Mouse (Mus musculus) heart, embryonic 10.5 days (tissue): ENCODE results near the gene Cyp4f18. TPM values are rescaled to one million over a fixed set of nuclear protein-coding genes. Genes with fewer than 3 reads are reported as not detected.
"Not testable (repeated sequence)": the region's sequence is repeated elsewhere in the genome, so short reads cannot be mapped to it uniquely, and the experiment has no call there.

ENCODE experiments used
- DNase-seq: peaks from one replicate; pipeline ENCODE4 v3.0.0-alpha.2; 2017; ENCODE audit warnings: low spot score
- H3K27ac ChIP-seq: fragments of 300-500 bp; sonication (generic); 2 replicates; pipeline ENCODE4 v1.5.1; 2016; ENCODE audit warnings: mild to moderate bottlenecking
- H3K27me3 ChIP-seq: fragments of 300-500 bp; sonication (generic); 2 replicates; pipeline ENCODE4 v1.6.1; 2016; ENCODE audit warnings: mild to moderate bottlenecking; ENCODE audit not compliant: poor library complexity, insufficient read depth, severe bottlenecking
- H3K36me3 ChIP-seq: fragments of 300-500 bp; sonication (generic); 2 replicates; pipeline ENCODE4 v1.6.1; 2016; ENCODE audit warnings: mild to moderate bottlenecking, moderate library complexity
- H3K4me1 ChIP-seq: fragments of 300-500 bp; sonication (generic); 2 replicates; pipeline ENCODE4 v1.6.1; 2016; ENCODE audit warnings: mild to moderate bottlenecking
- H3K4me3 ChIP-seq: fragments of 300-500 bp; sonication (generic); 2 replicates; pipeline ENCODE4 v1.5.1; 2016; ENCODE audit warnings: mild to moderate bottlenecking, moderate library complexity
- H3K9me3 ChIP-seq: fragments of 300-500 bp; sonication (generic); 2 replicates; pipeline ENCODE4 v1.6.1; 2016; ENCODE audit warnings: mild to moderate bottlenecking, moderate library complexity
- WGBS: fragments of 180-500 bp; shearing (Covaris S2); methylation state at CpG from one replicate; pipeline ENCODE4 v1.1.7; 2016; 5-methylcytosine and 5-hydroxymethylcytosine counted together
- polyA plus RNA-seq: library from polyadenylated mRNA; unstranded; fragments of >200 nt; fragmentation: Nextera tagmentation; extraction: Ambion mirVana; gene quantifications from 2 replicates; pipeline ENCODE4 v1.2.1, GENCODE M21; 2016

Cyp4f18 gene
- not detected in 2 replicates for polyA plus RNA-seq

DNA sequence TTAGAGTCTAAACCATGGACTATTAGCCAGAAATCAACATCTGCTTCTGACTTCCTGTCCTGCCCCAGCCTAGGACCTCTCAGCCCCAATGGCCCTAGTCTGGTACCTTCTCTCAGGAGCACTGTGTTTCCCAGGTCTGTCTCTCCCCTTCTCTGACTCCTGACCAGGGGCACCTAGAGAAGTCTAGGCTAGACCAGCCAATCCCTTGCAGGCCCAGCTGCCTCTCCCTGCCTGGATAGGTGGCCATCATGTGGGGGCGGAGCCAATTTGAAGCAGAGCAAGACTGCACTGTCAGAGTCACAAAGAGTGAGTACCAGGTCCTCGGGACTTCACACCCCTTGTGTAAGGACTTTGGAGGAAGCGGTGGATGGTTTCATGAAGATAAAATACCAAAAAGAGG lies at the start of gene Cyp4f18:
Cyp4f18 (minus strand) TSS at position 154 of the 400 bp plus-strand sequence.
- DNase-seq: no peak
- Histone ChIP-seq H3K4me1 (no peaks in the 10 kb centered on the region), H3K27ac (no peak within 1 kb of the TSS), H3K4me3 (no peak within 1 kb of the TSS), H3K27me3 (no peaks in the 10 kb centered on the region), H3K36me3 (no peaks in the 10 kb centered on the region), H3K9me3 (no peaks in the 10 kb centered on the region)
- WGBS: 63% methylated on average over 3 of the region's 3 CpGs

DNA sequence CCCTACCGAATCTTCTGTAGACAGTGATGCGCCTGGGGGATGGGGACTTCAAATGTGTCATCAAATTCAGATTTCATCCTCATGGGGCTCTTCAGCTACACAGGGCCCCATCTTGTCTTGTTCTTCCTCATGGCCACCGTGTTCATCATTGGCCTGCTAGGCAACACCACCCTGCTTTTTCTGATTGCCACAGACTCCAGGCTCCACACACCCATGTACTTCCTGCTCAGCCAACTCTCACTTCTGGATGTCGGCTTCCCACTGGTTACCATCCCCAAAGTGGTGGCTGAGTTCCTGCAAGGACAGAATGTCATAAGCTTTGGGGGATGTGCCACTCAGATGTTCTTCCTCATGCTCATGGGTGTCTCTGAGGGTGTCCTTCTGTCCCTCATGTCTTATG lies 48.2 kb upstream of the Cyp4f18 start:
- not testable (repeated sequence) for H3K36me3 ChIP-seq, DNase-seq, H3K27me3 ChIP-seq, H3K9me3 ChIP-seq, H3K27ac ChIP-seq, H3K4me1 ChIP-seq, H3K4me3 ChIP-seq
- WGBS: 85% methylated on average over 3 of the region's 4 CpGs

DNA sequence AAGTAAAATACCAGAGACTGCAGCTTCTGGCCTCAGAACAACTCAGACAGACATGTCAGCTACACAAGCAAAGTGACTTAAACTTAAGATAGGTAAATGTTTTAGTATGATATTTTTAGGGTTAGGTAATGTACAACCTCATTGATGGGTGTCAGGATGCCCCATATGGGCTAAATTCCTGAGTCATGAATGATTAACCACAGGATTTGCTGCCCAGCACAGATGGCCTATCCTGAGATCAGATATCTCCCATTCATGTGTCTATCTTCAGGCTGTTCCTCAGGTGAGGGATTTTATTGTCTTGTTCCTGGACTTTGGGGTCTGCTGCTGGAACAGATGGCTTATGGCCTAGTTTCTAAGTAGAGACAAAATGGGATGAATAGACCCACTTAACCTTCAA lies 45.2 kb upstream of the Cyp4f18 start:
- not testable (repeated sequence) for H3K4me1 ChIP-seq, H3K27ac ChIP-seq

DNA sequence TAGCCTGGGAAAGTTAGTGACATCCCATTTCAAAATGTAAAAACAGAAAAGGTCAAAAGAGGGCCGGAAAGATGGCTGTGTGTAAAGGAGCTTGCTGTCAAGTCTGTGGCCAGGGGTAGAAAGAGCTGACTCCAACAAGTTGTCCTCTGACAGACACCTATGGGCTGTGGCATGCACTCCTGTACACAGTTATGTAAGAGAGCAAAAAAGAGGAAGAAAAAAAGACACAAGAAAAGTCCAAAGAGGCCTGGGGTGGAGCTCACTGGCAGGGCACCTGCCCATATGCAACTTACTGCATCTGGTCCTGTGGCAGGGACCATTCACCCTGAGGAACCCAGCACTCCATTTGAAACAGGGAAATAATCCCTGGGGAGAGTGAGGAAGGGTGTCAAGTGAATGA lies 33.1 kb upstream of the Cyp4f18 start:
- no peak for DNase-seq
- Histone ChIP-seq H3K27me3 (no peaks in the 10 kb centered on the region), H3K4me1 (no peaks in the 10 kb centered on the region), H3K27ac (no peak overlapping the region), H3K4me3 (no peak overlapping the region), H3K36me3 (no peaks in the 10 kb centered on the region), H3K9me3 (no peaks in the 10 kb centered on the region)
- WGBS: 74% methylated on average over 1 of the region's 1 CpGs

More for the DNA sequence above, 45.2 kb upstream of the Cyp4f18 start:
- not testable (repeated sequence) for H3K9me3 ChIP-seq, DNase-seq, H3K27me3 ChIP-seq, H3K4me3 ChIP-seq, H3K36me3 ChIP-seq

DNA sequence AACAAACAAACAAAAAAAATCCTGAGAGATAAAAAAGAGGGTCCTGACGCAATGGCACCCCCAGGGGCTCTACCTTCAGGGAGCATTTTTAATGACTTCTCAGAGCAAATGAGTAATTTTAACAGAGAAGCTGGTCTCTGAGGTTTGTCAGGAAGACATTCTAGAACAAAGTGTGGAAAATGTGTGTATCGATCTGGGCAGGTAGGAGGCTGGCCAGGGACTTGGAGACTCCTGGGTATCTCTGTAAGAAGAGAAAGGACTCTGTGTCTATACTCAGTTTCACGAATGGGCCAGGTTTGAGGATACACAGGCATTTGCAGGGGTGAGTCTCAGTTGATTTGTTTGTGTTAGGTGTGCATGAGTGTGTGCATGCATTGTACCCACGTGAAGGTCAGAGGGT lies 31.5 kb upstream of the Cyp4f18 start, which contains the start of gene Olfr372:
Olfr372 (plus strand) TSS at position 301 of the 400 bp plus-strand sequence.
- H3K27me3 ChIP-seq, H3K4me1 ChIP-seq, H3K9me3 ChIP-seq, H3K36me3 ChIP-seq, H3K4me3 ChIP-seq, H3K27ac ChIP-seq, DNase-seq: not testable (repeated sequence)
- WGBS: 73% methylated on average over 4 of the region's 4 CpGs

DNA sequence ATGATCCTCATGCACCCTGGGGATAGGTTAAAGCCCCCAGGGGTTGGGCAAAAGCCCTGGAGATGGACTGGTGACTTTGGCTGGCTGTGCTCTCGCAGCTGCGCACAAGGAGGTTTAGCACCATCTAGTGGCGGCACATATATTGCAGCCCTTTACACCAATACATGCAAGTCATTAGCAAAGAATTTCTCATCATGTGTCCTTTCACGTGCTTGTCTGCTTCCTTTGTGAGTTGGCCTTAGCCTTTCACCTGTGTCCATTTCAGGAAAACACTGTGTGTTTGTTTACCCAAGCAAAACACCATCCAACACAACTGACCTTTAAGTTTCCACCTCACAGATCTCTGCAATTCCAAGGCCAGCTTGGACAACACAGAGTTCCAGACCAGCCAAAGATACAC lies 23.5 kb upstream of the Cyp4f18 start:
- H3K27ac ChIP-seq, H3K36me3 ChIP-seq, DNase-seq, H3K4me1 ChIP-seq, H3K9me3 ChIP-seq, H3K27me3 ChIP-seq, H3K4me3 ChIP-seq: not testable (repeated sequence)
- 49% methylated on average over 4 of the region's 4 CpGs for WGBS

DNA sequence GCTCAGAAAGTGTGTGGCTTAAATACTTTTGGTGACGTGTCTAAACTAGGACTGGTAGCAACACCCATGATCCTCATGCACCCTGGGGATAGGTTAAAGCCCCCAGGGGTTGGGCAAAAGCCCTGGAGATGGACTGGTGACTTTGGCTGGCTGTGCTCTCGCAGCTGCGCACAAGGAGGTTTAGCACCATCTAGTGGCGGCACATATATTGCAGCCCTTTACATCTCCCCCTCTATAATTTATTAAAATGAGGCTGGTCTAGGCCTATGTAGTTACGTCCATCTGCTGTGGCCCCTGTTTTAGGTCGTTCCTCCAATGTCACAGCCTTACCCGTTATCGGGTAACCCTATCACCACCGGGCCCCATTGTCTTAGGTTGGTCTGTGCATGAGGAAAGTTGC lies 15.5 kb upstream of the Cyp4f18 start:
- H3K9me3 ChIP-seq, H3K36me3 ChIP-seq, H3K4me3 ChIP-seq, DNase-seq, H3K27me3 ChIP-seq, H3K4me1 ChIP-seq, H3K27ac ChIP-seq: not testable (repeated sequence)
- WGBS: 7% methylated on average over 5 of the region's 9 CpGs

DNA sequence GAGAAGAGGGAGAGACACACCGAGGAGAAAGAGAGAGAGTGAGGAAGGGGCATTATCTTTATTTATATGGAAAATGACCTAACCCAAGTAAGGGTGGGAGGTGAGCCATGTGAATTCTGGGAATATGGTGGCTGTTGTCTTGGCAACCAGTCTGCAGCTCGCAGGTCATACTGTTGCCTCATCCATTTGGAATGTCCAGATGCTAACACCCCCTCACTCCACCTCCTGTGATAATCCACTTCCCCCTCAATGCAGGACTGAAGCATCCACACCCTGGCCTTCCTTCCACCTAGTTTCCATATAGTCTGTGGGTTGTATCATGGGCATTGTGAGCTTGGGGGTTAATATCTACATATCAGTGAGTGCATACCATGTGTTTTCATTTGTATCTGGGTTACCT lies 10.4 kb upstream of the Cyp4f18 start:
- Histone ChIP-seq H3K36me3 (no peaks in the 10 kb centered on the region), H3K4me1 (no peaks in the 10 kb centered on the region), H3K27me3 (no peaks in the 10 kb centered on the region), H3K27ac (no peak overlapping the region), H3K9me3 (no peaks in the 10 kb centered on the region), H3K4me3 (no peak overlapping the region)
- DNase-seq: no peak
- WGBS: 31% methylated on average over 2 of the region's 2 CpGs

DNA sequence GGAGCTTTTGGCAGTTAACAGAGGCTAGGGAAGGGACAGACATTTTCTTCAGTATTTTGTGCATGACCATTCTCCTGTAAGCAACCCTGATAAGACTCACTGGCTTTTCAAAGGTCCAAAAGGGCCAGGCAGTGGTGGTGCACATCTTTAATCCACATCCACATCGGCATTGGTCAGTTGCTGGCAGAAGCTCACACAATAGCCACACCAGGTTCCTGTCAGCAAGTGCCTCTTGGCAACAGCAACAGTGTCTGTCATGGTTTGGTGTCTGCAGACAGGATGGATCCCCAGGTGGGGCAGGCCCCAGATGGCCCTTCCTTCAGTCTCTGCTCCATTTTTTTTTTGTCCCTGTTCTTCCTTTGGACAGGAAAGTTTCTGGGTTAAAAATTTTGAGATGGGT lies 9.6 kb upstream of the Cyp4f18 start:
- H3K36me3 ChIP-seq, H3K27ac ChIP-seq, DNase-seq, H3K9me3 ChIP-seq, H3K4me1 ChIP-seq, H3K27me3 ChIP-seq, H3K4me3 ChIP-seq: not testable (repeated sequence)
- 78% methylated on average over 1 of the region's 1 CpGs for WGBS

DNA sequence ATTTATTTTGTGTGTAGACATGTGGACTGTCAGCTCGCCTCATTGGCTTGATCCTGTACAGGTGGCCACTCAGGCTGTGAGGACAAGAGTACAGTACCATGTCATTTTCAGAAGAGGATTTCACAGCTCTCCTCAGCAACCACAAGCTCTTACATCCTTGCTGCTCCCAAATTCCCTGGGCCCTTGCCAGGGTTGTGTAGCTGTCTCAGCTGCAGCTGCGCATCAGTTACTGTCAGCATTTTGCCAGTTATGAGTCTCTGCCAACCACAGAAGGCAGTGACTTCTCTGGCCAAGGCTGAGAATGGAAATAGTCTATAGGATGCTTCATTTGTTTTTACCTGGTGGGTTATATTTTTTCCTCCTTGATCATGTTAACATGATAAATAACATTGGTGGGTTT lies 8.7 kb upstream of the Cyp4f18 start:
- H3K4me1 ChIP-seq: no peaks in the 10 kb centered on the region
- H3K9me3 ChIP-seq: no peaks in the 10 kb centered on the region
- H3K27me3 ChIP-seq: no peaks in the 10 kb centered on the region
- no peak overlapping the region for H3K27ac ChIP-seq
- H3K36me3 ChIP-seq: no peaks in the 10 kb centered on the region
- WGBS: 62% methylated on average over 2 of the region's 2 CpGs
- H3K4me3 ChIP-seq: no peak overlapping the region
- no peak for DNase-seq

DNA sequence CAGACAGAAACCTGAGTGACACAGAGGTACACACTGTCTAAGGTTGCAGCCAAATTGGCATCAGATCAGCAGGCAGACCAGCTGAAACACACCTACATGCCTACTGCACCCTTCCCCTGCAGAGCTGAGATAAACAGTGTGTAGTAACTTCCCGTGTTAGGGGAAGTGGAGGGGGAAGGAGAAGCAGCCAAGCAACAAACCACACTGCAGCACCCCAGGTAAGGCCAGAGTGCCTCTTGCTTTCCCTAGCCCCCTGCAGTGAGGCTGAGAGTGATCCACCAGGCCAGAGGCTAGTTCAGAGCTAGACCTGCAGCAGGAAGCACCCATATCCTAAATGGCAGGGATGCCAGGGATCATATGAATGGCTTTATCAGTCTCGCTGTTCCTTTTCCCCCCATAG lies 7.9 kb upstream of the Cyp4f18 start:
- not testable (repeated sequence) for H3K4me3 ChIP-seq, H3K9me3 ChIP-seq, H3K36me3 ChIP-seq, H3K27me3 ChIP-seq, DNase-seq, H3K27ac ChIP-seq, H3K4me1 ChIP-seq
- 64% methylated on average over 2 of the region's 2 CpGs for WGBS

DNA sequence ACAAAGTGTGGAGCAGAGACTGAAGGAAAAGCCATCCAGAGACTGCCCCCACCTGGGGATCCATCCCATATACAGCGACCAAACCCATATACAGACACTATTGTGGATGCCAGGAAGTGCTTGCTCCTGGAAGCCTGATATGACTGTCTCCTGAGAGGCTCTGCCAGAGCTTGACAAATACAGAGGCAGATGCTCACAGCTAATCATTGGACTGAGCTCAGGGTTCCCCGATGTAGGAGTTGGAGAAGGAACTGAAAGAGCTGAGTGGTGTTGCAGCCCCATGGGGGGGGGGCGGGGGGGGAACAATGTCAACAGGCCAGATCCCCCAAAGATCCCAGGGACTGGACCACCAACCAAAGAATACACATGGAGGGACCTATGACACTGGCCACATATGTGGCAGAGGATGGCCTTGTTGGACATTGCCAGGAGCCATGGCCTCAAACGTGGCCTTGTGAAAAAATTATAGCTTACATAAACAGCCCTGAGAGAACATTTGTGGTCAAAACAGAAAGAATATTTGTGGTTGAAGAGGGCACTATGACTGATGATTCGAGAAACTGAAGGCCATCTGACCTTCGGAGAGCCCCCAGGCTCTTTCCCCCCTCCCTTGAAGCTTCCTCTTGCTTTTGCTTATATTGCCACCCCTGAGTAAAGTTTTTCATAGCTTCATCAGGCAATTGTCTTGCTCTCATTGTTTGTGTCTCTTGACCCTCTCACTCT lies 4.2 kb upstream of the Cyp4f18 start:
- not testable (repeated sequence) for H3K9me3 ChIP-seq, H3K36me3 ChIP-seq, DNase-seq, H3K4me3 ChIP-seq, H3K27ac ChIP-seq, H3K27me3 ChIP-seq, H3K4me1 ChIP-seq
- 66% methylated on average over 6 of the region's 6 CpGs for WGBS

DNA sequence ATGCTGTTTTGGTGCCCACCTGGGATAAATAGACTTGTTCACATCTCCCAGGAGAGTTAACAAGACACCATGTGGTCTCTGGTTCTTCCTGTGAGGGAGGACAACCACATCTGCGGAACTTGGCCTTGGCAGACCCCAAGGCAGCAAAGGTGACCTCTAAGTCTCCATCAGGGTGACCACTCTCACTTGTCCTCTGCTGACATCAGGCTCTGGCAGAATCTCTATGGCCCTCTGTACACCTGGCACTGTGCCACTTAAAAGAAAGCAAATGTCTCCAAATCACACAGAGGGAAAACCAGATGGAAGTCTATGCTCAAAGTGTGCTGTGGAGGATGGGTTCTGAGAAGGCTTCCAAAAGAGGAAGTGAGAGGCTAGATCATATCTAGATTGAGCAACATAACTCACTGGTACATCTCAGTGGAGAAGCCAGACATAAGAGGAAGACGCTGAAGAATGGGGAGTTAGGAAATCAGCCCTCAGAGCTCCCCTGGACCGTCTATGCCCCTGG lies 1.2 kb downstream of the Cyp4f18 start:
- no peak overlapping the region for H3K27ac ChIP-seq
- no peak for DNase-seq
- H3K36me3 ChIP-seq: no peaks in the 10 kb centered on the region
- no peaks in the 10 kb centered on the region for H3K27me3 ChIP-seq
- H3K9me3 ChIP-seq: no peaks in the 10 kb centered on the region
- H3K4me3 ChIP-seq: no peak overlapping the region
- WGBS: 68% methylated on average over 3 of the region's 3 CpGs
- H3K4me1 ChIP-seq: no peaks in the 10 kb centered on the region

DNA sequence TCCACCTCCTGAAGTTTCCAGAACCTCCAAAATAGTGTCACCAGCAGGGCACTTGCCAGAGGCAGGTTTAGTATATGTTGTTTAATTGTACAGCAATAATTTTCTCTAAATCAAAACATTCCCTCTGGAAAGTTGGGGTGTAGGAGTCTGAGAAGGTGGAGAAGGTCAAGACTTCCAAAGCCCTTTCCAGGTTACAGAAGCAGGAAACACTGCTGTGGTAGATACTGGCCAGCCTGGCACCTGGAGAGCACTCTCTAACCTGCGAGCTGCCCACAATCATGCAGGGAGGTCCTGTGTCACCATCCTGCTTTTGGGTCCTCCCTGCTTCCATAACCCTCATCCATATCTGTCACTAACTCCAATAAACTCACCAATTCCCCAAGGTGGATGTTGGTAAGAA lies 2.7 kb downstream of the Cyp4f18 start:
- Histone ChIP-seq H3K27me3 (no peaks in the 10 kb centered on the region), H3K36me3 (no peaks in the 10 kb centered on the region), H3K9me3 (no peaks in the 10 kb centered on the region), H3K4me3 (no peak overlapping the region), H3K27ac (no peak overlapping the region), H3K4me1 (no peaks in the 10 kb centered on the region)
- WGBS: 72% methylated on average over 1 of the region's 1 CpGs
- no peak for DNase-seq
